Mouse (Mus musculus) CH12.LX (cell line): ENCODE results near the gene Copg2.

ENCODE experiments used
- CTCF ChIP-seq, 2 experiments: IDR thresholded peaks in 1 of 2; conservative IDR thresholded peaks in 1 of 2; 2 replicates each; pipeline ENCODE4 v1.5.1; 2011 to 2012; ENCODE audit warnings: low read depth in 2 of 2, low read length in 2 of 2, improper control_type of control experiment in 1 of 2, inconsistent platforms in 1 of 2, mild to moderate bottlenecking in 1 of 2, moderate library complexity in 1 of 2
- MXI1 ChIP-seq: IDR thresholded peaks from 2 replicates; pipeline ENCODE4 v1.6.1; 2011; ENCODE audit warnings: mild to moderate bottlenecking, low read depth, low read length, improper control_type of control experiment
- PAX5 ChIP-seq: IDR thresholded peaks from 2 replicates; pipeline ENCODE4 v1.6.1; 2012; ENCODE audit warnings: low read length, inconsistent platforms, mixed read lengths
- POLR2AphosphoS2 ChIP-seq: IDR thresholded peaks from 2 replicates; pipeline ENCODE4 v1.6.1; 2011; ENCODE audit warnings: low read depth, low read length, improper control_type of control experiment
- RCOR1 ChIP-seq: conservative IDR thresholded peaks from 2 replicates; pipeline ENCODE4 v1.6.1; 2012; ENCODE audit warnings: low read depth, mild to moderate bottlenecking, inconsistent platforms, low read length, improper control_type of control experiment

GRCm38 (mm10) chr6:30855956-30856355 is 40.6 kb downstream of the Copg2 start:
- TF ChIP-seq PAX5 = no peak
- no peak for TF ChIP-seq CTCF (conservative IDR thresholded peaks at IDR 0.05 in 1 of 2, IDR thresholded peaks at IDR 0.05 in 1 of 2; ENCODE audit: low read depth in 2 of 2, low read length in 2 of 2)
- no peak for TF ChIP-seq RCOR1
- no peak for TF ChIP-seq POLR2AphosphoS2
- TF ChIP-seq MXI1 = no peak
